Mouse (Mus musculus) erythroblast, embryonic 14.5 days (primary cell): Measurements from ENCODE around the gene Gpi1. TPM values are rescaled to one million over a fixed set of nuclear protein-coding genes. Genes with fewer than 3 reads are reported as not detected.

ENCODE experiments used
- H3K27me3 ChIP-seq: 2 replicates; pipeline ENCODE4 v1.6.1; 2012; ENCODE audit warnings: inconsistent platforms; ENCODE audit not compliant: control insufficient read depth
- H3K36me3 ChIP-seq: 2 replicates; pipeline ENCODE4 v1.6.1; 2012; ENCODE audit warnings: mild to moderate bottlenecking, inconsistent platforms; ENCODE audit not compliant: control insufficient read depth
- H3K4me1 ChIP-seq: 2 replicates; pipeline ENCODE4 v1.6.1; 2012; ENCODE audit warnings: inconsistent platforms; ENCODE audit not compliant: control insufficient read depth
- H3K4me3 ChIP-seq: replicated peaks from 2 replicates; pipeline ENCODE3; 2012; ENCODE audit warnings: moderate library complexity, mild to moderate bottlenecking, inconsistent platforms
- H3K9me3 ChIP-seq: 2 replicates; pipeline ENCODE4 v1.6.1; 2012; ENCODE audit warnings: low read length, inconsistent platforms, mixed read lengths; ENCODE audit not compliant: control insufficient read depth
- GATA1 ChIP-seq: IDR thresholded peaks from 2 replicates; pipeline ENCODE4 v1.6.1; 2012; ENCODE audit warnings: low read length, inconsistent platforms, mixed read lengths
- TAL1 ChIP-seq: IDR thresholded peaks from 3 replicates; pipeline ENCODE4 v1.6.1; 2012; ENCODE audit warnings: low read length, inconsistent platforms, mixed read lengths
- polyA plus RNA-seq: library from polyadenylated mRNA; stranded (reverse); fragments of >175 nt; gene quantifications from 2 replicates; pipeline ENCODE4 v1.2.3, GENCODE M21; 2012

Gpi1 gene
- polyA plus RNA-seq, 1 experiment = 18.4 TPM

DNA sequence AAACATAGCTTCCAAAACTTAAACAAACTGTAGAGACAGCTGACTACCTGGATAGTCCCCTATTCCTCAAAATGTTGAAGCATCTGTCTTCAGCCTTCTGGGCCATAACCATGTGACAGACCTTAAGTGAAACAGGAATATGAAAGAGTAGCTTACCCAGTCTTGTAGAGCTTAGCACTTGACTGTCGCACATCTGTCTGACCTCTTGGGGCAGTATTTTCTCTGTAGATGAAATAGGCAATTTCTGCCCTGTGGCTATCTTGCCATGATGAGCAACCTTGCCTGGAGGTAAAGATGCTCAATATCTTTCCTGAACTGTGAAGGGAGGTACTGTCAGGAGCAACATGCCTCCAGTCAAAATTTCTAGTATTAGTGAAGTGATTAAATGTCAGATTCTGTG lies 57.9 kb downstream of the Gpi1 start:
- no peaks in the 10 kb centered on the region; the same call in 1 of the 2 replicates for H3K27me3 ChIP-seq
- no peak overlapping the region for H3K4me3 ChIP-seq
- peaks cover 5% of the 10 kb centered on the region for H3K9me3 ChIP-seq
- no peak for TF ChIP-seq GATA1
- TF ChIP-seq TAL1 = no peak
- peaks cover 12% of the 10 kb centered on the region for H3K4me1 ChIP-seq
- no peaks in the 10 kb centered on the region for H3K36me3 ChIP-seq

- H3K4me1 ChIP-seq = peaks cover 25% of the 10 kb centered on the region
These were observed 60.7 kb downstream of the Gpi1 start, which contains the start of gene Uba2 for GRCm38 (mm10) chr7:34169454-34169853. Uba2 (minus strand) TSS chr7:34169599.

DNA sequence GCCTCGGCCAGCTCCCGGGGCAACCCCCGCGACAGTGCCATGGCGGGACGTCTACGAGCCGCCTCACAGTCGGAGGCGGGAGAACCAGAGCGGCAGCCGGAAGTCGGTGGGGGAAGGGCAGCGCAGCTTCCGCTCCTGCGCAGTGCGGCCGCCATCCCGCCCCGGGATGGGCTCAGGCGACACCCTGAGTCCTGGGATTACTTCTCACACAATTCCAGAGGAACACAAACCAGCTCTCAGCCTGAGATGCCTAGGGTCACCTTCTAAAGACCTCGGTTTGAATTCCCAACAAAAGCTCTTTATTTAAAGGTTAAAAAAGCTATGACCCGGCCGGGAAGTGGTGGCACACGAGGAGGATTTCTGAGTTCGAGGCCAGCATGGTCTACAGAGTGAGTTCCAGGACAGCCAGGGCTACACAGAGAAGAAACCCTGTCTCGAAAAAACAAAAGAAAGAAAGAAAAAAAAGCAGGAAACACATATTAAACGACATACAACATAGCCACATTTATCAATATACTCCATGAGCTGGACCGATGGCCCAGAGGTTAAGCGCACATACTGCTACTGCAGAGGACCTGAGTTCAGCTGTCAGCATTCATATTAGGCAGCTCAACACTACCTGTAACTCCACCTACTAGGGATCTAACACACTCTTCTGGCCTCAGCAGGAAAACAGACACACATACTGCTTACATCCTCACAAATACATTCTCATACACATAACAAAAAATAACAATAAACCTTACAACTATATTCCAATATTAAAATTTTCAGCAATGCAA lies 61.5 kb downstream of the Gpi1 start:
- Histone ChIP-seq H3K4me1 (peaks cover 25% of the 10 kb centered on the region), H3K27me3 (no peaks in the 10 kb centered on the region; the same call in 1 of the 2 replicates), H3K9me3 (no peaks in the 10 kb centered on the region), H3K36me3 (peaks cover 28% of the 10 kb centered on the region), H3K4me3 (peak overlapping the region; percentile 99)
- TF ChIP-seq GATA1 = no peak
- TF ChIP-seq TAL1 = no peak

More at GRCm38 (mm10) chr7:34169454-34169853, 60.7 kb downstream of the Gpi1 start, which contains the start of gene Uba2:
- peaks cover 21% of the 10 kb centered on the region for H3K36me3 ChIP-seq
- peak within 1 kb of the TSS; percentile 99 for H3K4me3 ChIP-seq
- no peak for TF ChIP-seq TAL1
- no peak for TF ChIP-seq GATA1
- H3K9me3 ChIP-seq = no peaks in the 10 kb centered on the region
- no peaks in the 10 kb centered on the region; the same call in 1 of the 2 replicates for H3K27me3 ChIP-seq

DNA sequence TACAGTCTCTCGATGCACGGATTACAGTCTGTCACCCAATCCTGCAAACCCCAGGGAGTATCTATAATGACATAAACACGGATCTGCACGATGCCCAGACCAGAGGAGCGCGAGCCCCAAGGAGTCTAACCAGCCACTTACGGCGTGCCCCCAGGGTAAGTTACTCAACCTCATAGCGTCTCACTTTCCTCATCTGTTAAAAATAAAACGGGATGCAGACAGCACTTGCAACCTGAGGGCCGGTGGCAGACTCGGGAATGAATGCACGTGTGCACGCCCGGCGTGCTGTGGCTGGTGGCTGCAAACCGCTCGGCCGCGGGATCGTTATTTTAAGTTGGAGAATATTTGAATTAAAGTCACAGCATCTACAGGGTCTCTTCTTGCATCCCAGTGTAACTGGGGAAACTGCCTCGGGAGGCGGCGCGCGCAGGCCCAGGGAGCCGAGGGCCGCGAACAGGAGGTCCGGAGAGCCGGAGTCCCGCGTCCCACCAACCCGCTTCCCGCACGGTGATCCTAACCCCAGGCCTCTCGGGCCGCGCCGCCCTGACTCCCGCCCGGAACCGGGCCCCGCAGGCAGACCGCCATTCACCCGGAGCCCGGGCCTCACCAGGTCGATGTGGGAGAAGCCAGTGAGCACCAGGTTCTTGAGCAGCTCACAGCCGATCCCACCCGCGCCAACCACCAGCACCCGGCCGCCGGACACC lies 62.2 kb downstream of the Gpi1 start:
- peaks cover 25% of the 10 kb centered on the region for H3K4me1 ChIP-seq
- H3K27me3 ChIP-seq = no peaks in the 10 kb centered on the region
- H3K36me3 ChIP-seq = peaks cover 35% of the 10 kb centered on the region
- H3K9me3 ChIP-seq = no peaks in the 10 kb centered on the region
- TF ChIP-seq GATA1 (no peak), TAL1 (no peak)
- peak overlapping the region; percentile 99 for H3K4me3 ChIP-seq

DNA sequence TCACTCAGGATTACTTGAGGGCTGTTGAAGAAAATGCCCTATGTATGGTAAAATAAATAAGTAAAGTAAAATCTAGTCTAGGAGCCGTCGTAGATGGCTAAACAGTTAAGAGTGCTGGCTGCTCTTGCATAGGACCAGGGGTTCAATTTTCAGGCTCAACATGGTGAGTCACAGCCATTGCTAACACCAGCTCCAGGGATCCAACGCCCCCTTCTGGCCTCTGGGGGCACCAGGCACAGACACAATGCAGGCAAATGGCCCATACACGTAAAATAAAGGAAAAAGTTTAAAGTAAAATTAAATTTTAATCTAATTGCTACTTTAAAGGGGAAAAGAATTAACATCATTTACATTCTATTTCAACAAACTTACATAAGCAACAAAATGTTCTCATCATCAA lies 63.3 kb downstream of the Gpi1 start:
- no peaks in the 10 kb centered on the region for H3K9me3 ChIP-seq
- H3K27me3 ChIP-seq = no peaks in the 10 kb centered on the region
- peak overlapping the region; percentile 99 for H3K4me3 ChIP-seq
- TF ChIP-seq GATA1 = no peak
- no peak for TF ChIP-seq TAL1
- H3K4me1 ChIP-seq = peaks cover 25% of the 10 kb centered on the region
- H3K36me3 ChIP-seq = peaks cover 46% of the 10 kb centered on the region

- no peak for TF ChIP-seq GATA1
- TF ChIP-seq TAL1 = no peak
- H3K9me3 ChIP-seq = no peaks in the 10 kb centered on the region
- no peaks in the 10 kb centered on the region for H3K27me3 ChIP-seq
- H3K4me1 ChIP-seq = peaks cover 25% of the 10 kb centered on the region
- peak overlapping the region; percentile 99 for H3K4me3 ChIP-seq
- H3K36me3 ChIP-seq = peaks cover 55% of the 10 kb centered on the region
These were observed 64.1 kb downstream of the Gpi1 start for GRCm38 (mm10) chr7:34165999-34166398.

DNA sequence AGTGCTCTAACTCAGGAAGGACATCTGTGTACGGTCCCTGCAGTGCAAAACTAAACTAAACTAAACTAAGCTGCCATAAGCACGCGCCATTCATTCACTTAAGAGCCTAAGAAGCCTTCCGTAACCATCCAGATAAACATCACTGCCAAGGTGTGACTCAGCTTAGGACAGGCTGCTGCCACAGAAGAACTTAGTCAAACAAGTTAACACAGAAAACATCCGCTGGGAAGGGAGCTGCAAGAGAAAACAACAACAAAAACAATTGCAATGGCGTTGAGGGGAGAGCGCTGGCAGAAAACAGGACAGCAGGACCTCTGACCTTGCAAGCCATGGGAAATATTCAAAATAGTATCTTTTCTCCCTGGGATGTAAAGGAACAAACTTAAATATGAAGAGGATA lies 65.5 kb downstream of the Gpi1 start:
- H3K4me1 ChIP-seq = peaks cover 25% of the 10 kb centered on the region
- no peaks in the 10 kb centered on the region for H3K9me3 ChIP-seq
- peaks cover 67% of the 10 kb centered on the region for H3K36me3 ChIP-seq
- no peak for TF ChIP-seq GATA1
- TF ChIP-seq TAL1 = no peak
- H3K27me3 ChIP-seq = no peaks in the 10 kb centered on the region
- H3K4me3 ChIP-seq = no peak overlapping the region

DNA sequence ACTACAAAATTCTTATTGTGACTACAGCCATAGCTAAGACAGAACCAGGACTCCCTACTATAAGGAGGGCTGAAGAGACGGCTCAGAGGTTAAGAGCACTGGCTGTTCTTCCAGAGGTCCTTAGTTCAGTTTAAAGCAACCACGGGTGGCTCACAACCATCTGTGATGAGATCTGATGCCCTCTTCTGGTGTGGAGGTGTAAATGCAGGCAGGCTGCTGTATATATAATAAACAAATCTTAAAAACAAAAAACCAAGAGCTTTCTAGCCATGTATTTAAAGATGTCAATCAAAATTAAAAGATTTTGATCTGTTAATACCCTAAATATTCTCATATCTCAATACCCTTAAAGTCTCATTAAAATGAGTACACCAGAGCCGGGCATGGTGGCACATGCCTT lies 71.0 kb downstream of the Gpi1 start:
- TF ChIP-seq TAL1 = no peak
- no peak for TF ChIP-seq GATA1
- peaks cover 96% of the 10 kb centered on the region for H3K36me3 ChIP-seq

GRCm38 (mm10) chr7:34157994-34158393 lies 72.1 kb downstream of the Gpi1 start:
- Histone ChIP-seq H3K27me3 (no peaks in the 10 kb centered on the region), H3K9me3 (no peaks in the 10 kb centered on the region), H3K4me1 (no peaks in the 10 kb centered on the region), H3K4me3 (no peak overlapping the region), H3K36me3 (peaks cover 97% of the 10 kb centered on the region)
- TF ChIP-seq TAL1 (no peak), GATA1 (no peak)

More for the DNA sequence above, 71.0 kb downstream of the Gpi1 start:
- Histone ChIP-seq H3K4me3 (no peak overlapping the region), H3K9me3 (no peaks in the 10 kb centered on the region), H3K27me3 (no peaks in the 10 kb centered on the region), H3K4me1 (no peaks in the 10 kb centered on the region)

Other genes starting within 250 kb of the Gpi1 start
- gene Scgb2b27, start 216.4 kb downstream of the Gpi1 start, polyA plus RNA-seq = 0.02 TPM in 1 of 2 replicates, not detected in the other
- not detected in 2 replicates for gene Scgb1b27, start 208.9 kb downstream of the Gpi1 start, polyA plus RNA-seq
- not detected in 2 replicates for gene Scgb1b30, start 134.9 kb downstream of the Gpi1 start, polyA plus RNA-seq
- 0.07 and 0.09 TPM in 2 replicates for gene Wtip, start 97.1 kb downstream of the Gpi1 start, polyA plus RNA-seq
- 0.92 and 1.3 TPM in 2 replicates for gene Uba2, start 60.7 kb downstream of the Gpi1 start, polyA plus RNA-seq
- 0.42 and 0.52 TPM in 2 replicates for gene Pdcd2l, start 33.7 kb downstream of the Gpi1 start, polyA plus RNA-seq
- gene Gm6096, start 20.7 kb upstream of the Gpi1 start, polyA plus RNA-seq = not detected in 2 replicates
- gene 4931406P16Rik, start 83.2 kb upstream of the Gpi1 start, polyA plus RNA-seq = 2.8 and 3.3 TPM in 2 replicates
- gene Lsm14a, start 163.0 kb upstream of the Gpi1 start, polyA plus RNA-seq = 2.4 and 2.8 TPM in 2 replicates